Mouse (Mus musculus) neural tube, embryonic 14.5 days (tissue): ENCODE measurements around the gene Vamp8. TPM values are rescaled to one million over a fixed set of nuclear protein-coding genes. Genes with fewer than 3 reads are reported as not detected.

Source experiments
- ATAC-seq: fragments of 200-750 bp; cut with Nextera tagmentation; 2 replicates; pipeline ENCODE4 v1.8.0; 2017; ENCODE audit warnings: low read depth, mild to moderate bottlenecking, moderate TSS enrichment, moderate library complexity
- H3K27ac ChIP-seq: fragments of 300-500 bp; sonication (generic); 2 replicates; pipeline ENCODE4 v1.5.1; 2014; ENCODE audit warnings: low read depth, mild to moderate bottlenecking, control low read depth, low read length, moderate library complexity, mixed read lengths
- H3K27me3 ChIP-seq: fragments of 300-500 bp; sonication (generic); 2 replicates; pipeline ENCODE4 v1.6.1; 2014; ENCODE audit warnings: low read length; ENCODE audit not compliant: control insufficient read depth, insufficient read depth
- H3K36me3 ChIP-seq: fragments of 300-500 bp; sonication (generic); 2 replicates; pipeline ENCODE4 v1.6.1; 2014; ENCODE audit warnings: low read length, mixed read lengths; ENCODE audit not compliant: control insufficient read depth, insufficient read depth
- H3K4me1 ChIP-seq: fragments of 300-500 bp; sonication (generic); 2 replicates; pipeline ENCODE4 v1.6.1; 2014; ENCODE audit warnings: low read length; ENCODE audit not compliant: control insufficient read depth, insufficient read depth
- H3K4me2 ChIP-seq: fragments of 300-500 bp; sonication (generic); 2 replicates; pipeline ENCODE4 v1.6.1; 2014; ENCODE audit warnings: mild to moderate bottlenecking, low read depth, low read length, control low read depth
- H3K4me3 ChIP-seq: fragments of 300-500 bp; sonication (generic); 2 replicates; pipeline ENCODE4 v1.5.1; 2014; ENCODE audit warnings: low read depth, low read length, control low read depth, mixed read lengths
- H3K9ac ChIP-seq: fragments of 300-500 bp; sonication (generic); replicated peaks from 2 replicates; pipeline ENCODE4 v1.6.1; 2014; ENCODE audit warnings: low read depth, mild to moderate bottlenecking, control low read depth, low read length, mixed read lengths
- H3K9me3 ChIP-seq: fragments of 300-500 bp; sonication (generic); 2 replicates; pipeline ENCODE4 v1.6.1; 2016; ENCODE audit warnings: low read length; ENCODE audit not compliant: control insufficient read depth
- WGBS: fragments of 180-500 bp; shearing (Covaris S2); extraction: QIAGEN DNeasy Blood & Tissue Kit; methylation state at CpG from one replicate; pipeline ENCODE4 v1.1.7; 2014; 5-methylcytosine and 5-hydroxymethylcytosine counted together
- polyA plus RNA-seq: library from polyadenylated mRNA; unstranded; fragments of >200 nt; fragmentation: Nextera tagmentation; extraction: Ambion mirVana; gene quantifications from 2 replicates; pipeline ENCODE4 v1.2.1, GENCODE M21; 2014

Gene Vamp8
- polyA plus RNA-seq, 1 experiment from 2014 or later: 7.9 TPM

DNA sequence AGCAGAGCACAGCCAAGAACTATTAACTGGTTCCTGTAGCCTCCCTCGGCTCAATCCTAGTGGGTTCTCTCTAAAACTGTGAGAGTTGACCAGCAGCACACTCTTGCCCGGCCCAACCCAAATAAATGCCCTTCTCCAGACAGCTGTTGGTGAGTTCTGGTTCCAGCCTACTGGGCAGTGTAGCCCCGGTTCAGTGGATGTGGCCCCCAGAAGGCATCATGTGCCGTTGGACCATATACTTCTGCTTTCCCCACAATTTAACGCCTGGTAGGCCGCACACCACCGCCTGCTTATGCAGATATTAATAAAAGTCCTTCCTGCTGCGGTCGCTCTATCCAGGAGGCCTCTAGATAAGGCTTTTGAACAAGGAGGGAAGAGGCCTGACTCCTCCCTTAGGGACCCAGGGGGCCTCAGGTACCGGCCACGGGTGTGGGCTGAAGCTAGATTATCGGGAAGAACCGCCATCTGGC lies 997 bp downstream of the Vamp8 start:
- Histone ChIP-seq H3K36me3 (no peaks in the 10 kb centered on the region), H3K4me1 (0 out of 2 replicates have a peak, but pooled peaks cover 3% of the 10 kb centered on the region), H3K27ac (0 out of 2 replicates have a peak overlapping the region, but pooled peaks have one; percentile 4), H3K9me3 (no peaks in the 10 kb centered on the region), H3K27me3 (peaks cover 3% of the 10 kb centered on the region; the same call in 1 of the 2 replicates), H3K4me2 (peak overlapping the region; percentile 46), H3K4me3 (peak overlapping the region; percentile 22), H3K9ac (0 out of 2 replicates have a peak overlapping the region, but pooled peaks have one; percentile 34)
- no peak for ATAC-seq
- WGBS: 40% methylated on average over 13 of the region's 13 CpGs

DNA sequence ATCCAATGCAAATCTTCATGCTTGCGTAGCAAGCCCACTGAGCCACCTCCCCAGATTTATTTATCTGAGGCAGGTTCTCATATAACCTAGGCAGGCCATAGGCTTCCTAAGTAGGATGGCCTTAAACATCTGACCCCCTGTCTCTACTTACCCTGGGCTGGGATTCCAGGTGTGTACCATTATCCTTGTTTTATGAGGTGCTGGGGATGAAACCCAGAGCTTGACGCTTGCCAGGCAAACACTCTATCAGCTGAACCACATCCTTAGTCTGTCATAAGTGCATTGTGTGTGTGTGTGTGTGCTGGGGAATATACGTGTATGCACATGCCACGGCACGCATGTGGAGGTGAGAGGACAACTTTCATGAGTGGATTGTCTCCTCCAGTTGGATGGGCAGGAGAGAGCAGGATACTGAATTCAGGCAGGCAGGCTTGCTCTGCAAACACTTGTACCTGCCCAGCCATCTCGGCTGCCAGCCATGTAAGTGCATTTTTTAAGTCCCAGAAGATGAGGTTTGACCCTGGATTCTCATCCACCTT lies 1.6 kb downstream of the Vamp8 start:
- no peaks in the 10 kb centered on the region for H3K9me3 ChIP-seq
- H3K36me3 ChIP-seq: no peaks in the 10 kb centered on the region
- H3K27ac ChIP-seq: no peak overlapping the region
- 0 out of 2 replicates have a peak, but pooled peaks cover 3% of the 10 kb centered on the region for H3K4me1 ChIP-seq
- no peak overlapping the region for H3K4me3 ChIP-seq
- H3K27me3 ChIP-seq: peaks cover 3% of the 10 kb centered on the region; the same call in 1 of the 2 replicates
- H3K4me2 ChIP-seq: no peak overlapping the region
- no peak overlapping the region for H3K9ac ChIP-seq
- no peak for ATAC-seq
- 91% methylated on average over 6 of the region's 6 CpGs for whole genome bisulfite sequencing

DNA sequence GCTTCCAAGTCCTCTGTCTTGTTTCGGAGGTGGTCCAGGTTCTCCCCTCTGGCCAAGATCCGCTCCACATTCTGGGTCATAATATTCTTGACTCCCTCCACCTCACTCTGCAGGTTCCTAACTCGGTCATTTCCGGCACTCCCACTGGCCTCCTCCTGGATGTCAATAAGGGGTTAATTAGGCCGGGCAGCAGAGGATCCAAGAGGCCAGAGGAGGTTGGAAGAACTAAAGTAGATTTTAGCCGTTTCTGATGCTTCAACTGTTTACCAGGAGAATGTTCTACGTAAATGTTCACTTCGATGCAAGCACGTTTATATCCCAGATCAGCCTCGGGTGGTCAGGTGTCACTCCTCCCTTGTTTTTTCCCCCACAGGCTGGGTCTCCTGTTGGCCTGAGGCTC lies 2.2 kb downstream of the Vamp8 start:
- no peaks in the 10 kb centered on the region for H3K36me3 ChIP-seq
- H3K9me3 ChIP-seq: no peaks in the 10 kb centered on the region
- H3K27me3 ChIP-seq: peaks cover 3% of the 10 kb centered on the region; the same call in 1 of the 2 replicates
- ATAC-seq: no peak
- no peak overlapping the region for H3K4me2 ChIP-seq
- H3K4me3 ChIP-seq: no peak overlapping the region
- 0 out of 2 replicates have a peak, but pooled peaks cover 3% of the 10 kb centered on the region for H3K4me1 ChIP-seq
- WGBS: 77% methylated on average over 10 of the region's 10 CpGs
- no peak overlapping the region for H3K9ac ChIP-seq
- no peak overlapping the region for H3K27ac ChIP-seq

DNA sequence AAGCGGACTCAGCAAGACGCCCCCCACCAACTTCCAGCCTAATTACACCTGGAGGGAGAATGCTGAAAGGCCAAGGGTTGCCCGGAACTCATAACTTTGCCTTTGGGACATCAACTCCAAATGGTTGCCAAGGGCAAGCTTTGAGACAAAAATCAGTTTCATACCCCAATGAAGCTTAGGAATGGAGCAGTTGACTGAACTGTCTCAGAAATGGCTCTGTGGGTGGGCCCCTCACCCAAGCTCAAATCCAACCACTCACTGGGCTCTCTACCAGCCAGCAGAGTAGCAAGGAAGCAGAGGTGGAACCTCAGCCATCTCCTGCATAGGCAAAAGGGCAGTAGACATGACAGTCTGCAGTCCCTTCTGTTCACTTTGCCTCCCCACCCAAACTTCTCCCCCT lies 2.7 kb downstream of the Vamp8 start:
- Histone ChIP-seq H3K9me3 (no peaks in the 10 kb centered on the region), H3K4me1 (0 out of 2 replicates have a peak, but pooled peaks cover 3% of the 10 kb centered on the region), H3K27ac (no peak overlapping the region), H3K36me3 (no peaks in the 10 kb centered on the region), H3K4me3 (no peak overlapping the region), H3K4me2 (no peak overlapping the region), H3K27me3 (peaks cover 3% of the 10 kb centered on the region; the same call in 1 of the 2 replicates), H3K9ac (no peak overlapping the region)
- WGBS: 73% methylated on average over 3 of the region's 3 CpGs
- no peak for ATAC-seq

DNA sequence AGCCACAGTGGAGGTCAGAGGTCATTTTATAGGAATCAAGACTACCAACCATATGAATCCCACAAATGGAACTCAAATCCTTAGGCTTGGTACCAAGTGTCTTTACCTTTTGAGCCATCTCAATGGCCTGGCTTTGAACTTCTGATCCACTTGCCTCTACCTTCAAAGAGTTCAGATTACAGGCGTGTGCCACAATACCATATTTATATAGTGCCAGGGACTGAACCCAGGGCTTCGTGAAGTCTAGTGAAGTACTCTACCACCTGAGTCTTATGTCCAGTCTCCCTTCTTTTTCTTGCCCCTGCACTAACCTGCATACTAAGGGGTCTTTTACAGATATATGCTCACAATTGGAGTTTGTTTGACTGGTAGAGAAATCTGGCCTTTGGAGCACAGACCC lies 3.9 kb downstream of the Vamp8 start:
- Histone ChIP-seq H3K27ac (no peak overlapping the region), H3K9me3 (no peaks in the 10 kb centered on the region), H3K4me2 (no peak overlapping the region), H3K9ac (no peak overlapping the region), H3K36me3 (no peaks in the 10 kb centered on the region), H3K4me1 (0 out of 2 replicates have a peak, but pooled peaks cover 3% of the 10 kb centered on the region), H3K4me3 (no peak overlapping the region), H3K27me3 (peaks cover 3% of the 10 kb centered on the region)
- no peak for ATAC-seq
- 89% methylated on average over 2 of the region's 2 CpGs for WGBS

DNA sequence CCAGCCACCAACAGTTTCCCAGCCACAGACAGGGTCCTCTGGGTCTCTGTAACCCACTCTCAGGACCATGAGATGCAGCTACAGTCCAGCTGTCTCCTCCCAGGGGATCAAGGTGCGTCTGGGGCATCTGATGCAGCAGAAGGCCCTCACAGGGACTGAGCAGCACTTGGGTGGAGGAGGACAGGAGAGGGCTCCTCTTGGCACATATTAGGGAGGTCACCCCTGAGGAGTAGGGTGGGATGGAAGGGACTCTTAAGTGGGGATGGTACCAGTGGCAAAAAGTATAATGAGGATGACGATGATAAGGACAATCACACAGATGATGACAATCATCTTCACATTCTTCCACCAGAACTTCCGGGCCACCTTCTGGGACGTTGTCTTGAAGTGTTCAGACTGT lies 5.2 kb downstream of the Vamp8 start:
- H3K36me3 ChIP-seq: no peaks in the 10 kb centered on the region
- ATAC-seq: no peak
- H3K9me3 ChIP-seq: no peaks in the 10 kb centered on the region
- peaks cover 5% of the 10 kb centered on the region; the same call in 1 of the 2 replicates for H3K4me1 ChIP-seq
- H3K4me3 ChIP-seq: no peak overlapping the region
- no peak overlapping the region for H3K27ac ChIP-seq
- 87% methylated on average over 4 of the region's 4 CpGs for WGBS
- H3K27me3 ChIP-seq: peaks cover 4% of the 10 kb centered on the region
- no peak overlapping the region for H3K9ac ChIP-seq
- H3K4me2 ChIP-seq: no peak overlapping the region

DNA sequence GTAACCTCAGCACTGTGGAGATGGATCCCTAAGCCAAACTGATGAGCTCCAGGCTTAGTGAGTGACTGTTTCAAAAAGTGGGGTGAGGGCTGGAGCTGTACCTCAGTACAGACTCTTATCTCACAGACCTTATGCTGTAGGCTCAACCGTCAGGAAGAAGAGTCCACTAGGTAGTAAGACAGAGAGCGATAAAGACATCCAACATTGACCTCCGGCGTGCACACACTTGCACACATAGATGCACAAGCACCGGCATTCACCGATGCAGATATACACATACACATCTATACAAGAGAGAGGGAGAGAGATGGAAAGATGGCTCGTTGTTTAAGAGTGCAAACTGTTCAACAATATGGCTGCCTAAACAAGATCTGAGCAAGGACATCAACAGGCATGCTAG lies 6.6 kb downstream of the Vamp8 start:
- no peaks in the 10 kb centered on the region for H3K9me3 ChIP-seq
- H3K36me3 ChIP-seq: no peaks in the 10 kb centered on the region
- no peak overlapping the region for H3K4me2 ChIP-seq
- H3K9ac ChIP-seq: no peak overlapping the region
- H3K27ac ChIP-seq: no peak overlapping the region
- peaks cover 10% of the 10 kb centered on the region for H3K27me3 ChIP-seq
- ATAC-seq: no peak
- no peak overlapping the region for H3K4me3 ChIP-seq
- peaks cover 3% of the 10 kb centered on the region; the same call in 1 of the 2 replicates for H3K4me1 ChIP-seq
- WGBS: 97% methylated on average over 7 of the region's 7 CpGs

DNA sequence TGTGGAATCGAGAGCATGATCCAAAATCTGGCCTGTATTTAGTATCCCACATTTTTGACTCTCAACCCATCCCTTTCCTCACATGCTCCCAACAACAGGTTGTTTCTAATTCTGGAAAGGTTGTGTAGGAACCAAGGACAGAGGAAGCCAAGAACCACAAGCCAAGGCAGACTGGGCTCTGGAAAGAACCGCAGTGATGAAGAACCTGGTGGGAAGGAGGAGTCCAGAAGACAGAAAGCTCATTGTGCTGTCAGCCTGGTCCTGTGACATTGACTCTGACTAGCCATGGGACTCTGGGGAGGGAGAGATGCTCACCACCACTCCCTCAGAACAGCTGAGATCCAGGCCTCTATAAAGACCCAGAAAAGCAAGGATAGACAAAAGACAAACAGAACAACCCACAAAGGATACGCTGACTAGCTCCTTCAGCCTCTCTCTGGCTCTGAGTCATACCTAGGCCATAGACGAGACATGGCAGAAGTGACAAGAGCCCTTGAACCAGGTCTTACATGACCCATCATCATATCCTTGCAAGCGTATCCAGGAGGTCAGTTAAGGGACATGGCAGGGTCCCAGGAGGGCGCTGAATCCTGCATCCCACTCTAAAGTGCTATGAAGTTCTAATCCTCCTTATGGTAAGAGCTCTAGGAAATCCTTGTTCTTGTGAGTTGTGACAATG lies 7.2 kb downstream of the Vamp8 start:
- Histone ChIP-seq H3K27ac (no peak overlapping the region), H3K4me1 (peaks cover 3% of the 10 kb centered on the region; the same call in 1 of the 2 replicates), H3K9ac (no peak overlapping the region), H3K4me3 (no peak overlapping the region), H3K4me2 (no peak overlapping the region), H3K27me3 (peaks cover 10% of the 10 kb centered on the region), H3K9me3 (no peaks in the 10 kb centered on the region), H3K36me3 (no peaks in the 10 kb centered on the region)
- 83% methylated on average over 6 of the region's 6 CpGs for WGBS
- no peak for ATAC-seq

DNA sequence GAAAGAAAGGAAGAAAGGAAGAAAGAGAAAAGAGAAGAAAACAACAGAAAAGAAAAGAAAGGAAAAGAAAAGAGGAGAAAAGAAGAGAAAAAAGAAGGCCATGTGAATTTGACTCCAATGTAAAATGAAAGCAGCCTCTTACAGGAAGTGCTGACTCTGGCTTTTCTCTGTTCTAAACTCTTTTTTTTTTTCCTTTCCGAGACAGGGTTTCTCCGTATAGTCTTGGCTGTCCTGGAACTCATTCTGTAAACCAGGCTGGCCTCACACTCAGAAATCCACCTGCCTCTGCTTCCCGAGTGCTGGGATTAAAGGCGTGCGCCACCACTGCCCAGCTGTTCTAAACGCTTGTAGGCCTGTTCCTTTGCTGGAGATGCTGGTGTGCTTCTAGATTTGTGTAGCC lies 8.0 kb downstream of the Vamp8 start:
- no peak for ATAC-seq
- Histone ChIP-seq H3K27ac (no peak overlapping the region), H3K9me3 (no peaks in the 10 kb centered on the region), H3K4me3 (no peak overlapping the region), H3K27me3 (peaks cover 10% of the 10 kb centered on the region), H3K9ac (no peak overlapping the region), H3K36me3 (no peaks in the 10 kb centered on the region), H3K4me1 (peaks cover 3% of the 10 kb centered on the region; the same call in 1 of the 2 replicates), H3K4me2 (no peak overlapping the region)
- 84% methylated on average over 6 of the region's 6 CpGs for WGBS
